Mouse (Mus musculus) testis, adult 2 months (tissue): ENCODE measurements around the gene Zc3h7b.

ENCODE experiments used
- CTCF ChIP-seq: fragments of 200-500 bp; IDR thresholded peaks from 2 replicates; pipeline ENCODE4 v1.5.1; 2012; ENCODE audit warnings: low read depth, mild to moderate bottlenecking, inconsistent platforms, low read length, moderate library complexity; ENCODE audit not compliant: control insufficient read depth, insufficient read depth, insufficient replicate concordance
- POLR2A ChIP-seq: fragments of 200-500 bp; IDR thresholded peaks from 2 replicates; pipeline ENCODE4 v1.6.1; 2012; ENCODE audit warnings: low read depth, mild to moderate bottlenecking, inconsistent platforms, low read length, moderate library complexity; ENCODE audit not compliant: control insufficient read depth

DNA sequence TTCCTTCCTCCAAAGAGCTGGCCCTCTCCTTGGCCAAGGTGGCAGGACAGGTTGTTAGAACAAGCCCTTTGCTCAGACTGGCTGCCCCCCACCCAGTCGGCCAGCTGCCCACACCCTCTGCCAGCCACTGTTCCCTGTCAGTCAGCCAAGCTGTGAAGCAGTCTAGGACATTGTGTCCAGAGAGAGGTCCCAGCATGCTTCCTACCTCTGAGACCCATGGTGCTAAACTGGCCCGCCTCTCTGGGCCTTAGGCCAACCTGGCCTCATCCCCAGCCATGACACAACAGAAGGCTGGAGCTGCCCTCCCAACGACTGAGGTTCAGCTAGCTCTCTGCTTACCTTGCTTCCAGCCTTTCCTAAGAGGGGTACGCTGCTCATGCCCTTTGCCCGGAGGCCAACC, 94.8 kb downstream of the Zc3h7b start:
- TF ChIP-seq CTCF: no peak
- no peak for TF ChIP-seq POLR2A
